Mouse (Mus musculus) layer of hippocampus, postnatal 25 days (tissue): Measurements from ENCODE around the gene Spdl1. TPM values are rescaled to one million over a fixed set of nuclear protein-coding genes. Genes with fewer than 3 reads are reported as not detected.
"Not testable (repeated sequence)": the region's sequence is repeated elsewhere in the genome, so short reads cannot be mapped to it uniquely, and the experiment has no call there.

Experiments used
- DNase-seq, 2 experiments: peaks; one replicate each; pipeline ENCODE4 v3.0.0; 2022; ENCODE audit warnings: mixed read lengths in 2 of 2, low spot score in 1 of 2; ENCODE audit errors: extremely low spot score in 1 of 2
- total RNA-seq, 2 experiments: library from RNA; stranded (reverse); gene quantifications; 2 replicates each; pipeline ENCODE4 v1.2.3; 2021

The Spdl1 gene
- total RNA-seq, 2 experiments from 2014 or later: 0.52 to 0.57 TPM

GRCm38 (mm10) chr11:34814319-34814718 lies 19.1 kb downstream of the Spdl1 start:
- no peak for DNase-seq

DNA sequence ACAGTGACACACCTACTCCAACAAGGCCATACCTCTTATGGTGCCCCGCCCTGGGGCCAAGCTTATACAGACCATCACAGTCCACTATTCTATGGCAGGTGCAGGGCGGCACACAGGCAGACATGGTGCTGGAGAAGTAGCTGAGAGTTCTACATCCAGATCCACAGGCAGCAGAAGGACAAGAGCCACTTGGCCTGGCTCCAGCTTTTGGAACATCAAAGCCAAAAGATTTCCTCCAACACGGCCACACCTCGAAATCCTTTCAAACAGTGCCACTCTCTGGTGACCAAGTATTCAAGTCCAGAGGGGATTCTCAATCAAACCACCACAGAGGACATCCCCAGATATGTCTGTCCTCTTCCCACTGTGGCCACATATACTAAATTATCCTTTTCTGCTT lies 28.4 kb downstream of the Spdl1 start:
- not testable (repeated sequence) for DNase-seq

DNA sequence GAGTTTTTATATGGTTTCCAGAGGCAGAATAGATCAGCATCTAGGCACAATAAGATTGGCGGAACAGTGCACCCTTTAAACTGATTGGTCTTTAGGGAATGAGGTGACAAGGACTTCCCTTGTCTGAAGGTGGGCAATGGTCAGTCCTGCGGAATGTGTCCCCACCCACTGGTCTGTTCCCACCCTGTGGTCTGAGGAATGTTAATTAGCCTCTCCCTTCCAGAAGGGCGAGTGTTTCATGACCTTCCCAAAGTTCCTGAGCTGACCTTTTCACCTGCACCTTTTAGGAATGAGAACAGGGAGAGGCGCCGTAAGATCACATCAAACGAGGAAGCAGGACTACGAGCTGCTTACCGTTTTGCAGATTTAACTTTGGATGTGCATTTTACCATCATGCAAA lies 35.4 kb downstream of the Spdl1 start:
- not testable (repeated sequence) for DNase-seq

DNA sequence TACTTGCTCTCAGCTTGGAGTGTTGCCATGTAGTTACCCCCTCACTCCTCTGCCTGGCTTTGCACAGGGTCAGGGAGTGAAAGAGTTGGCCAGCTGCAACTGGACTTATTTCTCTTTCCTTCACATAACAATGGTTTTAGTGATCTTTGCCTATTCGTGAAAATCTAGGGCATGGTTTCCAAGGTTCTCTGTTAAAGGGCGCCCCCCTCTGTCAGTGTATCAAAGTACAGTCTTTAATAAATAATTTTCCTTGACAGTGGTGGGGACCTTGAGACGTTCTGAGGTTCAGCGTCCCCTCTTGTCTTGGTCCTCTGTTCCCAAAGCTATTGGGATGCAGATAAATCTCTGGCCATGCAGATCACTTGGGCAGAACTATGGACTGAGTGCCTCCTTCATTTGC lies 37.3 kb downstream of the Spdl1 start:
- peak in 1 of 2 experiments; percentile 50 for DNase-seq

GRCm38 (mm10) chr11:34791872-34792271 lies 41.6 kb downstream of the Spdl1 start:
- no peak for DNase-seq

- DNase-seq: no peak
Observed at GRCm38 (mm10) chr11:34784864-34785263, 48.6 kb downstream of the Spdl1 start.

GRCm38 (mm10) chr11:34783587-34784043 lies 49.8 kb downstream of the Spdl1 start, which contains the start of gene Dock2:
Gene Dock2 (minus strand): TSS chr11:34783892.
- DNase-seq: no peak

DNA sequence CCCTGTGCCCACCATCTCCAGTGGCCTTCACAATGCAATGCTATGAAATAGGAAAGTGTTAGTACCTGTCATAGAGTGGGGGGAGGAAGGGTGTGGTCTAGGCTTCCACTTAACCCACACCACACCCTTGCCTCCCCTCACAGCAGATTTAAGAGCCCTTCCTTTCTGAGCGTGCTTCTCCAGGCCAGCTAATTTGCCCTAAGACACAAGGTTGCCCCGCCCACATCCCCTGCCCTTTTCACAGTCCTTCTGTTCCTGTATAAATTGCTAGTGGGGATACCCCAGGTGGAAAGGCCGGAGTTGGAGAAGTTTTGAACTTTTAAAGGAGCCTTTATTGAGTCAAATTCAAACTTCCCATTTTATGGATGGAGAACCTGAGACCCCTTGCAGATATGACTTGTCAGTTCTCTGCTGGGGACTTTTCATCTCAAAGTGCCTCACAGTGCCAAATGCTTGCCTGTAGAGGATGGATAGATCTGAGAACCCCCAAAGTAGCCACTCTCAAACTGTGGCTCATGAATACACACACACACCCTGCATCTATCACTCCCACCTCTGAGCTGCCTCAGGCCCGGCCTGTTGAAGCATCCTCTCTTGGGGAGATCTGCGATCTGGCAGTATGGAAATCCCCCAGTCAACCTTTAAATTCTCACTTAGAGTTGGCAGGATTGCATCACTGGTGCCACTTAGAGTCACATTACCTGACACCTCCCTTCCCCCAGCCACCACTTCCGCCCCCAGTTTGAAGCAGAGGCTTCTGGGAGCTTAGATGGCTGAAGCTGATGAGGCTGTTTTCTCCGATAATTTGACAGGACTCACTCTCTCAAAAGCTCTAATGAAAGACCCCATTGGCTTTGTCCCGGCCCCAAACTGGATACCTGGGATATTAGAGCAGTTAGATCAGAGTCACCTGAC lies 50.7 kb downstream of the Spdl1 start:
- DNase-seq: no peak

- DNase-seq: no peak
Observed at GRCm38 (mm10) chr11:34780786-34781185, 52.7 kb downstream of the Spdl1 start.

- DNase-seq: no peak
Observed at GRCm38 (mm10) chr11:34779966-34780365, 53.5 kb downstream of the Spdl1 start.

DNA sequence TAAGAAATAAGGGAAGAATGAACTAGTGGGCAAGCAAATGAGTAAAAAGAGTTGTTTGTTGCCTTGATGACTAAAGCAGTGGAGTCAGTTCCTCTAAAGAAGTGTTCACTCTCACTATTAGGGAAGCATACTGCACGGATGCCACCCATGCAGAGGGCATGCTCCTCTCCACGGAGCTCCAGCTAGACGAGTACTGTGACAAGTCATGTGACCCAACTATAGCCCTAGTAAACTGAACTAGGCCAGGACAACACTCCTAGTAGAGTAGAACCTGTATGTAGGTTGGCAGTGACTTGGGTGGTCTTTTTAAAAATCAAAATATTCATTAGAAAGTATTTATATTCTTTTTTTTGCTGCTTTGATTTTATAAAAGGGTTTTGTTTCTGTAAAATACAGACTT lies 55.1 kb downstream of the Spdl1 start:
- DNase-seq: no peak

- DNase-seq: no peak
Observed at GRCm38 (mm10) chr11:34777529-34777928, 55.9 kb downstream of the Spdl1 start.

GRCm38 (mm10) chr11:34776054-34776453 lies 57.4 kb downstream of the Spdl1 start:
- DNase-seq: no peak

DNA sequence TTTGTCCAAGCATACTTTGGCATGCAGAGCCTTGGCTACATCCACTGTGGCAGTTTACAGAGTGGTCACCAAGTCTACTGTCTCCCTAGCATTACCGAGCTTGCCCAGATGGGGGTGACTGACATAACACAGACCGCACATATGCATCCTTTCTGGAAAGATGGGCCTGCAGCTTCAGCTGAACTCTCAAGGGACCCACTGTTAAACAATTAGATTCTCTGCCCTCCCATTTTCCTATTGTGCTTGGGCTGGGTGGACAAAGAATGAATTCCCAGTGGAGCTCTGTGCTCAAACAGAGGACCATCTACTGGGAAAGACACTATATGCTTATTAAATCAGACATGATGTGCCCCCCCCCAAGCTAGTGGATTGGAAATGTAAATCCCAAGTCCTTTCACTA lies 58.8 kb downstream of the Spdl1 start:
- no peak for DNase-seq

DNA sequence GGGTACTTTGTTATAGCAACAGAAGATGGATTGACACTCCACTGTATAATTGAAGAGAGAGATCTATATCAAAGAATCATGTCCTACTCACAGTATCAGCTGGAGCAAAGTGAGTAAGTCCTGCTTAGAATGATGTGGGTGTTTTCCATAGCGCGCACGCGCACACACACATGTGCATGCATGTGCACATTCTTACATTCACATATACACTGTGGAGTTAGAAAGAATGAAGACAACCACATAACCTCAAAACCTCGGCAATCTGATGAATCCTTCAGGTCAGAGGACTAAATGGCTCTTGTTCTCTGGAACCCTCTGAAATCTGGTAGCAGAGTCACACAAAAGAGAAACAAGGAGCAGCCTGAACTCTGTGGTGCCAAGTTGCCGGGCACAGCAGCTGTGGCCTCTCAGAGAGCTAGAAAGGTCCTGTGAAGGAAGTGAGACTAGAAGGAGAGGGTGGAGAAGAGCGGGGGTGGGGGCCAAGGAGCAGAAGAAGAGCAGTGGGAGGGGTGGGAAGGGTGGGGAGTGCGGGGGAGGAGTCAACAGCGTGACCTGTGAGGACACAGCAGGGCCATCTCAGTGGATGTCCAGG lies 60.0 kb downstream of the Spdl1 start:
- no peak for DNase-seq

DNA sequence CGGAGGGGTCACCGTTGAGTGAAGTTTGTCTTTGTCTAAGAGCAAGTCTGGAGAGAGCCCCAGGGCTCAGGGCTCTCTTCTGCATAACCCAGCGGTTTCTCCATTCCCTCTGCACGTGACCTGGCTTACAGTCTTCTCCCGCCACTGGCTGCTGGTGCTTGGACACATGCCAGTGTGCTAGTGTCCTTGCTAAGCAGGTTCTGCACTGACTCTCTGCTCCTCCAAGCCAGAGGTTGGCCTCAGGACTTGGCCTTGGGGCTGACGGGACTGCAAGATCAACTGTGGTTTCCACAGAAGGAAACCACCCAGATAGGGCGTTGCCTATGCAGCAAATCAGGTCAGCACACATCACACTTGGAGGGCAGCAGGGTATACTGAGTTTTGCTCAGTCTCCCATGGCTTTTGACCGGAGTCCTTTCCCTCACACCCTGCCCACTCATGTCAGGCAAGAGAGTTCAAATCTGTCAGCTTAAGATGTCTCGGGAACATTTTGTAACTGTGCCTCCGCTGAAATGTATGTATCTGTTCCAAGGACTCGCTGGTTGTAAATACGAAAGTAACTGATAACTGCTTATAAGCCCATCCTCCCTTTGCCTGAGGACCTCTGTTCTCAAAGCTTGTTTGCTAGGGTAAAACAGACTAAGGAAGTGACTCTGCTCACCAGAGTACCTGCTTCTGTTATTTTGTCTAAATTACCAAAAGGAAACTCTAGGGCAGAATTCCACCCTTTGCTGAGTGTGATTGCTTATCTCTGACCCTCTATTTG lies 62.0 kb downstream of the Spdl1 start:
- no peak for DNase-seq

GRCm38 (mm10) chr11:34770666-34771065 lies 62.8 kb downstream of the Spdl1 start:
- no peak for DNase-seq

DNA sequence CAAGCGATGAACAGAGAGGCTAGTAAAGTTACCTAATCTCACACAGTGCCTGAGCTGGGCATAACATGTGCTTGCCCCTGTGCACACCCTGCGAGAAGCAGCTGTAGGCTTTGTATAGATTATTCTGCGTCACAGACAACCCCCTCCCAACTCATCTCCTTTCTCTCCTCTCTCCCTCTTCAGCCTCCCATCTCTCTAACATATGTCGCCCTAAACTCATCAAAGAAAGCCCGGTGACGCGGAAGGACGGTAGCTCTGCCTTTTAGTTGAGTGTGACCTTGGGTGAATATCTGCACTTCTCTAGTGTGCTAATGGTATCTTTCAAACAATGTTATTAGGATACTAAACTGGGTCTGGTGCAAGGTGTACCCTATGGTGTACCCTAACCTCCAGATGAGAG lies 63.5 kb downstream of the Spdl1 start:
- DNase-seq: no peak

- no peak for DNase-seq
Observed at GRCm38 (mm10) chr11:34769396-34769795, 64.0 kb downstream of the Spdl1 start.

DNA sequence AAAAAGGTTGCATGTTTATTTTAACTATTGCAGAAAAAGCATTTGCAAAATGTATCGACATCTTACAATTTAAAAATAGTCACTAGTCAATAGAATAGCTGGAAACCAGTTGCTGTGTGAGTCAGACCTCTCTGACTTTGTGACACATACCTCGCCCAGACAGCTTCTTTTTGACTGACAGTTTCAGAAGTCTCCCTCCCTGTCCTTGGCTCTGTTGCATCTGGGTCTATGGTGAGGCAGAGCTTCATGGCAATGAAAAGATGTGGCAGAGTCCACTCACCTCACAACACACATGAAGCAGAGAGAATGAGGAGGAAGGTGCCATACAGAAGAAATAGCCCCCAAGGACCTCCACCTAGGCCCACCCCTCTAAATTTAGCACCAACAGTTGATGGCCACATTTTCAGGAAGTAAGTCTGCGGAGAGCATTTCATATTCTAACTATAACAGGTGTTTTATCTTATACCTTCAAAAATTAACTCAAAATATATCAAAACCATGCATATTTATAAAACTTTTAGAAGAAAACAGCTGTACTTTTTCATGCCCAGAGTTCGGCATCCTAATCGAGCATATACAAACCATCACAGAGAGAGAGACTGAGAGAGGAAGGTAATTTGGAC lies 69.6 kb downstream of the Spdl1 start:
- DNase-seq: no peak
